Mouse (Mus musculus): ENCODE results near the gene Chn1.

Chn1 gene

GRCm38 (mm10) chr2:73588951-73589350 is 186.2 kb downstream of the Chn1 start:
- DNase-seq, result peak; percentile 72

- DNase-seq, result no peak
These were observed 188.0 kb downstream of the Chn1 start for GRCm38 (mm10) chr2:73587109-73587506.

- DNase-seq, result peak; percentile 93
These were observed 188.6 kb downstream of the Chn1 start for GRCm38 (mm10) chr2:73586392-73587108.

- DNase-seq, result peak; percentile 95
These were observed 189.8 kb downstream of the Chn1 start for GRCm38 (mm10) chr2:73585347-73585831.

GRCm38 (mm10) chr2:73584645-73585346 is 190.3 kb downstream of the Chn1 start:
- peak; percentile 96 for DNase-seq

GRCm38 (mm10) chr2:73580720-73581119 is 194.4 kb downstream of the Chn1 start:
- DNase-seq, result no peak

- no peak for DNase-seq
These were observed 195.0 kb downstream of the Chn1 start, which contains the start of gene Chrna1 for GRCm38 (mm10) chr2:73580166-73580565. Gene Chrna1 (minus strand): TSS chr2:73580338.

GRCm38 (mm10) chr2:73579168-73579567 is 196.0 kb downstream of the Chn1 start:
- DNase-seq, result no peak

- DNase-seq, result peak; percentile 82
These were observed 200.7 kb downstream of the Chn1 start for GRCm38 (mm10) chr2:73574418-73574817.

- DNase-seq, result no peak
These were observed 201.6 kb downstream of the Chn1 start for GRCm38 (mm10) chr2:73573556-73573955.

- DNase-seq, result peak; percentile 95
These were observed 202.4 kb downstream of the Chn1 start for GRCm38 (mm10) chr2:73572539-73573372.

- DNase-seq, result peak; percentile 67
These were observed 203.2 kb downstream of the Chn1 start for GRCm38 (mm10) chr2:73571901-73572300.

GRCm38 (mm10) chr2:73571304-73571703 is 203.8 kb downstream of the Chn1 start:
- peak; percentile 85 for DNase-seq

- DNase-seq, result peak; percentile 84
These were observed 208.0 kb downstream of the Chn1 start for GRCm38 (mm10) chr2:73566989-73567605.

GRCm38 (mm10) chr2:73566162-73566561 is 209.0 kb downstream of the Chn1 start:
- DNase-seq, result peak; percentile 84

- DNase-seq, result peak; percentile 45
These were observed 211.5 kb downstream of the Chn1 start for GRCm38 (mm10) chr2:73563690-73564089.

- DNase-seq, result peak; percentile 55
These were observed 212.5 kb downstream of the Chn1 start for GRCm38 (mm10) chr2:73562656-73563055.

GRCm38 (mm10) chr2:73561665-73562063 is 213.5 kb downstream of the Chn1 start:
- no peak for DNase-seq

GRCm38 (mm10) chr2:73560899-73561664 is 214.1 kb downstream of the Chn1 start:
- DNase-seq, result no peak

All from heart, adult 11 months (tissue).